In genomic region chr1:58235405-58235804, GRCm38 (mm10) we compare ENCODE assay signal across 20 mouse cellular contexts. TPM values are rescaled to one million over a fixed set of nuclear protein-coding genes. Genes with fewer than 3 reads are reported as not detected.
A peak's percentile ranks its signal among the peaks of the same experiment; 100 is the strongest.
DNase-seq lines count a peak whose midpoint lies in the region; ATAC-seq and TF ChIP-seq lines count a peak whose summit lies in the region.
"Had no signal": no experiment of that assay in that cellular context is flagged by ENCODE, and none has a peak within 500 bp of the region (broad histone marks: within the 10 kb centered on the region; RNA-seq: fewer than 3 reads in every experiment).

No protein-coding gene starts in this region.

- no peak for DNase-seq in forebrain, postnatal 0 days
- DNase-seq in forebrain, embryonic 11.5 days (ENCODE audit: low spot score), result no peak
- DNase-seq in left cerebral cortex, adult 2 months (ENCODE audit: extremely low spot score in 1 of 2, low spot score in 2 of 2), result no peak
- no peak for DNase-seq in left cerebral cortex, adult 11 months (ENCODE audit: low spot score)
- peak; percentile 6 for DNase-seq in retina, embryonic 14.5 days (ENCODE audit: low spot score)
- DNase-seq in retina, postnatal 1 day, result no peak
- DNase-seq in stomach, postnatal 0 days (ENCODE audit: low spot score), result no peak
- DNase-seq in left cerebral cortex, postnatal 10 days (ENCODE audit: extremely low spot score in 1 of 2, low spot score in 2 of 2), result no peak
- DNase-seq: adrenal gland, postnatal 10 days; cerebellum, adult 9-11 months; heart, postnatal 4 days; kidney, postnatal 14 days; layer of hippocampus, adult 9-11 months had no signal

- no peak overlapping the region for H3K27ac ChIP-seq in forebrain, postnatal 0 days (ENCODE audit: low read depth, low read length)
- H3K27ac ChIP-seq in forebrain, embryonic 11.5 days (ENCODE audit: low read depth, low read length), result no peak overlapping the region
- H3K27ac ChIP-seq in left cerebral cortex, adult 2 months, result no peak overlapping the region
- no peak overlapping the region for H3K27ac ChIP-seq in stomach, postnatal 0 days (replicated peaks)
- H3K27ac ChIP-seq: forebrain, embryonic 15.5 days; neural tube, embryonic 15.5 days had no signal

- TF ChIP-seq CTCF in forebrain, postnatal 0 days (IDR thresholded peaks at IDR 0.05; ENCODE audit: low read depth), result peak; percentile 36
- peak; percentile 30 for TF ChIP-seq CTCF in left cerebral cortex, adult 2 months (IDR thresholded peaks at IDR 0.05)
- TF ChIP-seq CTCF in stomach, postnatal 0 days (IDR thresholded peaks at IDR 0.05; ENCODE audit: low read depth), result peak; percentile 53

- WGBS in forebrain, postnatal 0 days, result 53% methylated on average over 5 of the region's 5 CpGs
- WGBS in forebrain, embryonic 11.5 days, result 55% methylated on average over 5 of the region's 5 CpGs
- WGBS in stomach, postnatal 0 days, result 54% methylated on average over 5 of the region's 5 CpGs

- no peaks in the 10 kb centered on the region for H3K36me3 ChIP-seq in forebrain, postnatal 0 days (ENCODE audit: insufficient read depth)
- H3K36me3 ChIP-seq in forebrain, embryonic 11.5 days (ENCODE audit: control insufficient read depth, insufficient read depth, low read length), result no peaks in the 10 kb centered on the region
- H3K36me3 ChIP-seq in stomach, postnatal 0 days (ENCODE audit: control insufficient read depth, insufficient read depth, low read length), result no peaks in the 10 kb centered on the region
- H3K36me3 ChIP-seq: forebrain, embryonic 15.5 days; neural tube, embryonic 15.5 days had no signal

- no peaks in the 10 kb centered on the region for H3K27me3 ChIP-seq in forebrain, postnatal 0 days (ENCODE audit: insufficient read depth, low read length)
- H3K27me3 ChIP-seq in forebrain, embryonic 11.5 days (ENCODE audit: control insufficient read depth, insufficient read depth, low read length), result no peaks in the 10 kb centered on the region
- H3K27me3 ChIP-seq in stomach, postnatal 0 days (ENCODE audit: control insufficient read depth, insufficient read depth, low read length), result no peaks in the 10 kb centered on the region
- H3K27me3 ChIP-seq: forebrain, embryonic 15.5 days; neural tube, embryonic 15.5 days had no signal

- H3K4me3 ChIP-seq in forebrain, postnatal 0 days (ENCODE audit: low read depth, low read length), result no peak overlapping the region
- H3K4me3 ChIP-seq in forebrain, embryonic 11.5 days (ENCODE audit: low read depth, low read length), result no peak overlapping the region
- H3K4me3 ChIP-seq in left cerebral cortex, adult 2 months, result no peak overlapping the region
- no peak overlapping the region for H3K4me3 ChIP-seq in stomach, postnatal 0 days (ENCODE audit: low read depth, low read length)
- H3K4me3 ChIP-seq: forebrain, embryonic 15.5 days; megakaryocyte, embryonic 14.5 days; neural tube, embryonic 15.5 days had no signal

- no peak for ATAC-seq in forebrain, postnatal 0 days
- no peak for ATAC-seq in forebrain, embryonic 11.5 days (replicated peaks; ENCODE audit: low FRiP score)
- ATAC-seq in stomach, postnatal 0 days (ENCODE audit: low FRiP score, low TSS enrichment), result no peak
- ATAC-seq: forebrain, embryonic 15.5 days; intestine, embryonic 16.5 days had no signal

- TF ChIP-seq EP300 in stomach, postnatal 0 days (optimal IDR thresholded peaks at IDR 0.05), result no peak

- H3K9ac ChIP-seq in forebrain, postnatal 0 days, result no peak overlapping the region
- no peak overlapping the region for H3K9ac ChIP-seq in forebrain, embryonic 11.5 days (ENCODE audit: low read length)
- no peak overlapping the region for H3K9ac ChIP-seq in stomach, postnatal 0 days (ENCODE audit: low read length)
- H3K9ac ChIP-seq: forebrain, embryonic 15.5 days; neural tube, embryonic 15.5 days had no signal

- intact Hi-C loops in left cerebral cortex, adult 2 months (cut with DNase I), result no loop called here
- intact Hi-C loops in left cerebral cortex, postnatal 10 days (cut with DNase I), result no loop called here

- no peaks in the 10 kb centered on the region for H3K9me3 ChIP-seq in forebrain, postnatal 0 days (ENCODE audit: low read length)
- H3K9me3 ChIP-seq in forebrain, embryonic 11.5 days (ENCODE audit: control insufficient read depth, low read length), result no peaks in the 10 kb centered on the region
- H3K9me3 ChIP-seq in stomach, postnatal 0 days (ENCODE audit: control insufficient read depth, low read length), result no peaks in the 10 kb centered on the region
- H3K9me3 ChIP-seq: forebrain, embryonic 15.5 days; megakaryocyte, embryonic 14.5 days; neural tube, embryonic 15.5 days had no signal

- no peaks in the 10 kb centered on the region for H3K4me1 ChIP-seq in forebrain, postnatal 0 days (ENCODE audit: insufficient read depth)
- H3K4me1 ChIP-seq in forebrain, embryonic 11.5 days (replicated peaks; ENCODE audit: control insufficient read depth, insufficient read depth, low read length), result no peaks in the 10 kb centered on the region
- 0 out of 2 replicates have a peak, but pooled peaks cover 3% of the 10 kb centered on the region for H3K4me1 ChIP-seq in stomach, postnatal 0 days (replicated peaks; ENCODE audit: control insufficient read depth, insufficient read depth)
- H3K4me1 ChIP-seq: forebrain, embryonic 15.5 days; megakaryocyte, embryonic 14.5 days; neural tube, embryonic 15.5 days had no signal

- no peak overlapping the region for H3K4me2 ChIP-seq in forebrain, postnatal 0 days (ENCODE audit: low read depth)
- H3K4me2 ChIP-seq in forebrain, embryonic 11.5 days (ENCODE audit: low read depth, low read length, severe bottlenecking), result no peak overlapping the region
- no peak overlapping the region for H3K4me2 ChIP-seq in stomach, postnatal 0 days (replicated peaks; ENCODE audit: low read depth)
- H3K4me2 ChIP-seq: forebrain, embryonic 15.5 days; neural tube, embryonic 15.5 days had no signal

RNA-seq across cellular contexts. Expression of gene Aox4, which starts 25.2 kb away (rescaled TPM):
- total RNA-seq in forebrain, postnatal 0 days (2014; rRNA removed), result 0.95 and 1.8 TPM in 2 replicates
- polyA plus RNA-seq in forebrain, postnatal 0 days (2015; fragmentation: Nextera tagmentation; extraction: Ambion mirVana), result 1.0 and 1.2 TPM in 2 replicates
- polyA plus RNA-seq in forebrain, embryonic 11.5 days (2014; fragmentation: Nextera tagmentation; extraction: Ambion mirVana), result 0.07 TPM in 1 of 2 replicates, not detected in the other
- total RNA-seq in left cerebral cortex, adult 2 months (2021), result 1 to 10 TPM; 4.0 to 5.9 TPM
- 24.8 and 26.3 TPM in 2 replicates for polyA plus RNA-seq in stomach, postnatal 0 days (2015; fragmentation: Nextera tagmentation; extraction: Ambion mirVana)
- total RNA-seq in left cerebral cortex, postnatal 10 days (2021), result 10 to 100 TPM; 13.1 to 13.3 TPM
- total RNA-seq: gastrocnemius, adult 8-10 months; heart, postnatal 4 days had no signal

RNA-seq across cellular contexts. Expression of gene Aox2, which starts 42.7 kb away (rescaled TPM):
- 0.05 TPM in 1 of 2 replicates, not detected in the other for total RNA-seq in forebrain, postnatal 0 days (2014; rRNA removed)
- not detected in 2 replicates for polyA plus RNA-seq in forebrain, postnatal 0 days (2015; fragmentation: Nextera tagmentation; extraction: Ambion mirVana)
- 0.05 TPM in 1 of 2 replicates, not detected in the other for polyA plus RNA-seq in forebrain, embryonic 11.5 days (2014; fragmentation: Nextera tagmentation; extraction: Ambion mirVana)
- under 1 TPM in 1 of 2 experiments, not detected in 1; 0.05 TPM for total RNA-seq in left cerebral cortex, adult 2 months (2021)
- 0.01 and 0.04 TPM in 2 replicates for polyA plus RNA-seq in stomach, postnatal 0 days (2015; fragmentation: Nextera tagmentation; extraction: Ambion mirVana)
- under 1 TPM; 0.06 to 0.08 TPM for total RNA-seq in left cerebral cortex, postnatal 10 days (2021)
- total RNA-seq: left cerebral cortex, postnatal 36 days had no signal
- polyA plus RNA-seq: forebrain, embryonic 15.5 days; liver, embryonic 16.5 days had no signal
